Mouse (Mus musculus): Measurements from ENCODE around the gene Tlk1.

The Tlk1 gene

DNA sequence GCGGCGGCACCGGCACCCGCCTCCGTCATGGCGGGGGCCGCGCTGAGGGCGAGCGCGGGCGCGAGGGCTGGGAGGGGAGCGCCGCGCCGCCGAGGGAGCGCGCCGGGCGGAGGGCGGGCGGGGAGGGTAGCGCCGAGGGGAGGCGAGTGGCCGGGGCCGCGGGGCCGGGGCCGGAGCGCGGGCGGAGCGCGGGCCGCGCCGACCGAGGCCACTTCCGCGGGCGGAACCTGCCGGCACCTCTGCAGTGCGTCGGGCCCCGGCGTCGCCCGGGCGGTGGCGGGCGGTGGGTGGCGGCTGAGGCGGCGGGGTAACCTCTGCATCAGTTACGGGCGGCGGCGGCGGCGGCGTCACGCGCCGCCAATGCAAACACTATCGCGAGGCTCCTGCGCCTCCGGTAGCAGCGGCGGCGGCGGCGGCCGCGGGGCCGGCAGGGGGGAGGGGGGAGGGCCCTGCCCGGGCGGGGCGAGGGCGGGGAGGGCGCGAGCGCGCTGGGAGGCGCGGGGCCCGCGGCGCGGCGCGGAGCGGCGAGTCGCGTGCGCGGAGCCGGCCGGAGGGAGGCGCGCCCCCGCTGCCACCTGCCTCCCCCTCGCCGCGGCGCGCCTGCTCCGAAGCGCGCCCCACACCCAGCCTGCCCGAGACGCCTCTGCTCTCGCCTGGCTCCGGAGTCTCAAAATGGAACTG lies at the start of gene Tlk1:
Gene Tlk1, minus strand, starts transcription at position 358 of the 681 bp plus-strand sequence.
- DNase-seq = peak; percentile 60

- no peak for DNase-seq
Observed at GRCm38 (mm10) chr2:70875129-70875528, 49.6 kb upstream of the Tlk1 start.

DNA sequence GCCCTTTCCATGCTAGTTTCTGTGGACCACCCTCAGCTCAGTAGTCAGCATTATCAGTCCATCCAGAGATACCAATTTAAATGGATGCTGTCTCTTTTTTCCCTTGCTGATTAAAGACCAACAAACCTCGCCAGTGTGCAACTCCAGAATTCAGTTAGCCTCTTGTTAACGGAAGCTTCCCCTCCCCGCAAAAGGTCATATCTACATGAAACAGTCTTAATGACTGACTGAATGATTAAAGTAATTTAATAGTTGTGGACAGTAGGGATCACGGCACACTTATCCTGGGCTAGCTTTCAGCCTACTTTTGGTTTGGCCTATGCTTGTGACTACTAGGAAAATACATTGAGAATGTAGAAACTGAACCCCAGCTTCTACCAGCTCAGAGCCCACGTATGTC lies 47.6 kb upstream of the Tlk1 start:
- DNase-seq = no peak

DNA sequence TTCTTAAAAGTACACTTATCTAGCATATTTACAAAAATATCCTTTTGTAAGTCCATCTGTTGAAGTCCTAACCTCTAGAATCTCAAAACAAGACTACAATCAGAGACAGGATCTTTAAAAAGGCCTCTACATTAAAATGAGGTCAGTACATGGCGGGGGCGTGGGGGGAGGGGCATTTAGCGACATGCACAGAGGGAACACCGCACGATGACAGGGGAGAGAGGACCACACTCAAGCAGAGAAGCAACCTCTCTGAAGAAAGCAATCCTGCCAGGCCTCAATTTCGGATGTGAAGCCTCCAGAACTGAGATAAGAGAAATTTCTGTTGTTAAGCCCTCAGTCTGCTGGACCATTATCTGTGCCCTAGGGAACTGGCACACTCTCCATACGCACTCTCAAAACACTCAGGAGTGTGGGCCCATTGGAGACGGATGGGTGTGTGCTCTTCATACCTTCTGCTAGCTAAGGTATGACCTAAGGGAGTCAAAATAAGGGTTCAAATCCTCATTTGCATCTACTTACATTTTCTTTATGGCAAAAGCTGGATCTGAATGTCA lies 46.0 kb upstream of the Tlk1 start:
- no peak for DNase-seq

DNA sequence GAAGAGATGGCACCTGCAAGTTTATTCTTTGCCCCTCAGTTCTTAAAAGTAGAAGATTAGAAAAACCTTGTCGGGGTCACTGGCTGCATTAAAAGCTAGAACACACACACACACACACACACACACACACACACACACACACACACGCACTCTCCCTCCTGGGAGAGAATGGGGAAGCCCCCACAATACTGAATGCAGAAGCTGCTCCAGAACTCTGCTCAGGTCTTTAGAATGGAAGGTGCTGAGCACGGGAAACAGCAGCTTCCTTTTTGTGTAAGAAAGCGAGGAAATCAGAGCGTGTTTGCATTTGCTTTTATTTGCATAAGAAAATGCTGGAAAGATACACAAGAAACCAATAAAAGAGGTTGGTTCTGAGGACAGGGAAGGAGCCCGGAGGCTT lies 45.3 kb upstream of the Tlk1 start:
- DNase-seq = no peak

DNA sequence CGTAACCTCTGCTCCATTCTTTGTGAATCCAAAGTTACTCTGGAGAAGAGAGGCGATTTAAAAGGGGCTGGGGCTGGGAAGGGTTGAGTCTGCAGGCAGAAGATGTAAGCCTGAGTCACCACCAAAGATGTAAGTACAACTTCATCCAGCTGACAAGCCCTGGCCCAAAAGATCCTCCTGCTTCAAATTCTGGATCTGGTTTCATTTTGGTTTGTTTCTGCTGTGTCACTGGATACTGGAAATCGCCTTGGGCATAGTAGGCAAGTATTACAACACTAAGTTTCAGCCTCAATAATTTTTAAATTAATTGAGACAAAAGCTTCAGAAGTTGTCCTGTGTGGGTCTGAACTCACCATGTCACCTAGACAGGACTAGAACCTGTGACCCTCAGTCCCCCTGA lies 43.6 kb upstream of the Tlk1 start:
- DNase-seq = no peak

GRCm38 (mm10) chr2:70867231-70867630 lies 41.7 kb upstream of the Tlk1 start:
- no peak for DNase-seq

GRCm38 (mm10) chr2:70862881-70863280 lies 37.4 kb upstream of the Tlk1 start:
- no peak for DNase-seq

- no peak for DNase-seq
Observed at GRCm38 (mm10) chr2:70859740-70860139, 34.2 kb upstream of the Tlk1 start.

GRCm38 (mm10) chr2:70856971-70857370 lies 31.4 kb upstream of the Tlk1 start:
- no peak for DNase-seq

DNA sequence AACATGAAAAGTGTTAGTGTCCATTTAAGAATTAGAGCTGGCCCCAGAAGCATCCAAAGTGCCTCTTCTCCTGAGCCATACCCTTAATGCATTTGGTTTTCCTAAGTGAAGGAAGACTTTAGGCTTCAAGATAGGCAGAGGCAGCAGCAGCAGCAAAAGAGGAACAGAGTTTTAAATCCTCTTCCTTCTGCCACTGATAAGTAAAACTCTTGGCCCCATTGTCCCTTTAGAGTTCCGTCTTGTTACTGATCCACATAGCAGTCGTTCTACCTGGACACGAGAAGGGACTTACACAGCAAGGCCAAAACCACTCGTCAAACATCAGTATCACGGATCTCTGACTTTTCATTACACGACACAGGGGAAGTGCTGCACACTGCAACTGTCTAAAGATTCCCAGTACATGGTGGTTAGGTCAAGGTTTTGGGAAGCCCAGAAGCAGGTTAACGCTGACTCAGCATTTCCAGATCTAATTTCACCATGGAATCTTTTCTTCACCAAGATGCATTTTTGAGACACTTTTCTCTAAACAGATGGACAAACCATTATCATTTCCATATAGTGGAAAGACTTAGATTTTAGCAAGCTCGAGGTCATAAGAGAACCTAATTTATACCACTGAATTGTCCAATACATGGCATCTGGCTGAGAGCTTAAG lies 28.8 kb upstream of the Tlk1 start:
- no peak for DNase-seq

DNA sequence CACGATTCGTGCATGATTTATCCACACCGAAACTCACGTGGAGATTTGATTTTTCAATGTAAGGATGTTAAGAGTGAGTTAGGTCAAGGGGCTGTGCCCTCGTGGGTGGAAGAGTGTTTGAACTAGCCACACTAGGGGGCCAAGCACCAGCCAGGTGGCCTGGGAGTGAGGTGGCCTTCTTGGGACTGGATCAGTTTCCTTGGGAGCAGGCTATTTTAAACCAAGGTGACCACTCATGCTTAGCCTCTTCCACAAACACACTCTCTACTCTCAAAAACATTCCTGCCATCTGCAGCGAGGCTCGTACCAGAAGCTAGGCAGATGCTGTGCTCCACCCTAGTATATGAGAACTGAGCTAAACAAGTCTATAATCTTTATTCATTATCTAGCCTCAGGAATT lies 27.8 kb upstream of the Tlk1 start:
- DNase-seq = no peak

DNA sequence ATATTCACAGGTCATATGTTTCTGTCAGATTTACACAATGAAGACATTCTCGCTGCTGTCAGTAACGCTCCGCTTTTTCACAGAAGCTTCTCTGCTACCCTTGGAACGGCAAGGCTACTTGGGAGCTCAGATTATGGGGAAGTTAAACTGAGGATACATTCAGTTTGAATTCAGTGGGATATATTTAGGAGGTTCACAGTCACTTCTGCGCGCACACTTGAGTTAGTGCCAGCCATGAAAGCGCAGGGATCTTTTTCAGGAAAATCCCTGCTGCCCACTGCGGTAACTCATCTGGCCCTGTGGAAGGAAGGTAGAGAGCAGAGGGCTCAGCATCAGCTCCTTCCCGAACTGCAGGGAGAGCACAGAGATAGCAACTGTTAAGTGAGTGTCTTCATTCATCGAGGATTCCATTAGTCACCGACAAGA lies 27.3 kb upstream of the Tlk1 start:
- DNase-seq = no peak

DNA sequence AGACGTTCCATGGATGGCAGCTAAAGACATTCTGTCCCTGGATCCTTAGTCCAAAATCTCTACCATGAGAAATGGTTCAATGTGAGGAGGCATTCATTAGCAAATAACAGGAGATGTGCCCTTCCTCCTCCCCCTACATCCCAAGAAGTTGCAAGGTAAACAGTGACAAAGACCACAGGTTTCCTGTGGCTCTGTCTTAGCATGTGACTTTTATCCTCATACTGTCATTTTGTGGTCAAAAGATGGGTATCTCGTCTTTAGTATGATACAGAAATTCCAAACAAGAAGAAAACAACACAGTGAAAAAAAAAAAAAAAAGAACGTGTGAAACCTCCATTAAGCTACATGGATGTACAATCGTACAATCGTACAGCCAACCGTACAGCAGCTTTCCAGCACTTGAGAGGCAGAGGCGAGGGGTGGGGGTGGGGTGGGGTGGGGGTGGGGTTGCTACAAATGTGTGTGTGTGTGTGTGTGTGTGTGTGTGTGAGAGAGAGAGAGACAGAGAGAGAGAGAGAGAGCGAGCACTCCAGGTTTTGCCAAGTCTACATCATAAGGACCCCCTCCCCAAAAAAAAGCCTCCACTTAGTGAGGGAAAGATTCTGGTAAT lies 26.8 kb upstream of the Tlk1 start:
- no peak for DNase-seq

DNA sequence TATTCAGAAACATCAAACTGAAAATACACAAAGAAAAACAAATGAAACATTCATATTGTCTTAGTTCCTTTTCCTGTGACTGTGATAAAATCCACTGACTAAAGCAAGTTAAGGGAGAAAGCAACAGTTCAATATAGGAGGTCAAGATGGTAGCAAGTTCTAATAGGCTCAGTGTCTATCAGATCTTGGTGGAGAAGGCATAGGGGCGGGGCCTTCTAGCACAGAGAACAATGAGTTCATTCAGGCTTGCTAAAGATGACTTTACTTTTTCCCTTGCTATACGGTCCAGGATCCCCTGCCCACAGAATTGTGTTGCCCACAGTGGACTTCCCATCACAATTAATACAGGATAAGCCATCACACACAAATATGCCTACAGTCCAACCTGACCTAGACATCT lies 20.3 kb upstream of the Tlk1 start:
- DNase-seq = no peak

GRCm38 (mm10) chr2:70844694-70845395 lies 19.3 kb upstream of the Tlk1 start:
- no peak for DNase-seq

- no peak for DNase-seq
Observed at GRCm38 (mm10) chr2:70842049-70842618, 16.6 kb upstream of the Tlk1 start.

- DNase-seq = no peak
Observed at GRCm38 (mm10) chr2:70838536-70839216, 13.1 kb upstream of the Tlk1 start.

DNA sequence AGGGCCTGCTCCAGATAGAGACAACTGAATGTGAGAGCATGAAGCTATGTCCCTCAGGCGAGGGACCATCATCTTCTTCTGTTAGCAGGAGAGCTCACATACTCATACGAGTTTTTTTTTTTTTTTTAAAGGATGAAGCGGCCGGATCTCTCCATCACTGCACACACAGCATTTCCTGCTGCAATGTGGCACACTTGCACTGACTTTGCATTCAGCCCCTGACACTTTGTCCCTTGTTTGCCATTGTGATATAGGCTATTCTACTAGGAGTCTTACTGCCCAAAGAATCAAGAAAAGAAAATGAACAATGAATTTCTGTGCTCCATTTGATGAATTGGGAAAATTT lies 10.8 kb upstream of the Tlk1 start:
- no peak for DNase-seq

GRCm38 (mm10) chr2:70835641-70836305 lies 10.2 kb upstream of the Tlk1 start:
- no peak for DNase-seq

DNA sequence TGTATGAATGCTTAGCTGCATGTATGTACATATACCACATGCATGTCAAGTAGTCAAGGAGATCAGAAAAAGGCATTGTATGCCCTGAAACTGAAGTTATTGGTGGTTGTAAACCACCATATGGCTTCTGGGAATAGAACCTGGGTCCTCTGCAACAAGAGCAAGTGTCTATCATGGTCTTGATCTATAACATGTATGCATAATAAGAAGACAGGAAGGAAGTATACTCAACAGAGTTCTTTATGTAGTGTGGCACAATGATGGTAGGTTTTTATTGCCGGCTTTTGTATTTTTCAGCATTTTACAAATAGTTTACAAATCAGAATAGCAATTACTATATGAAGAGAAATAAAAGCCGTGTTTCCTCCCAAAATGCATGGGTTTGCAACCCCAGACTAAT lies 9.7 kb upstream of the Tlk1 start:
- no peak for DNase-seq

GRCm38 (mm10) chr2:70833261-70833660 lies 7.7 kb upstream of the Tlk1 start:
- DNase-seq = no peak

Measured in cerebellum, adult 9-10 months (tissue).